Mouse (Mus musculus): ENCODE data around the gene Olfr522.

Olfr522 gene

GRCm38 (mm10) chr7:140115583-140116328 lies 48.8 kb downstream of the Olfr522 start, which contains the start of gene Paox:
Gene Paox, plus strand, starts transcription at chr7:140115799.
- no peak for DNase-seq (ENCODE audit: low spot score)

DNA sequence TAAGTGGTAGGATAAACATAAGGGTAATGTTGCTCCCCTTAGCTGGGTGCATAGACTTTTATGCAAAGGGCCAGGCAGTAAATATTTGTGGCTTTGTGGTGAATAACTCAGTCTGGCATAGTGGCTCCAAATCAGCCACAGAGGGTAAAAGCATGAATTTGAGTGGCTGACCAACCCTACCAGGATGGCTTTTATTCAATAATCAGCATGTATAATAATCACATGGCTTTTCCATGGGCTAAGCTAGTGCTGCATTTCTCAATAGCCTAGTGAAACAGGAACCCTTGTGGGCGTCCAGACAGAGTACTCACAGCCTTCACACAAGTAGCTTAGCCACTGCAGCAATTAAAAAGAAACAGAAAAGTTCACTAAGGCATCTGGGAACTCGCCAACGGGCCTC lies 52.6 kb downstream of the Olfr522 start:
- DNase-seq (ENCODE audit: low spot score): no peak

Measured in layer of hippocampus, adult 9-10 months (tissue).